Mouse (Mus musculus): ENCODE measurements around the gene Gm11554. TPM values are rescaled to one million over a fixed set of nuclear protein-coding genes. Genes with fewer than 3 reads are reported as not detected.
"Not testable (repeated sequence)": the region's sequence is repeated elsewhere in the genome, so short reads cannot be mapped to it uniquely, and the experiment has no call there.

Gm11554 gene
- polyA plus RNA-seq, 1 experiment from 2014 or later = not detected

- H3K36me3 ChIP-seq; H3K4me2 ChIP-seq (replicated peaks): not testable (repeated sequence)
Measured at GRCm38 (mm10) chr11:99772813-99773212, 31.4 kb downstream of the Gm11554 start, which contains the start of gene Gm11595. Gene Gm11595 (minus strand): TSS chr11:99772913.

GRCm38 (mm10) chr11:99768410-99768809 is 35.8 kb downstream of the Gm11554 start:
- no peaks in the 10 kb centered on the region for H3K9me3 ChIP-seq
- H3K4me1 ChIP-seq = no peaks in the 10 kb centered on the region
- H3K27me3 ChIP-seq = no peaks in the 10 kb centered on the region
- no peak overlapping the region for H3K4me3 ChIP-seq
- H3K36me3 ChIP-seq = no peaks in the 10 kb centered on the region
- WGBS = 69% methylated on average over 2 of the region's 2 CpGs
- no peak overlapping the region for H3K4me2 ChIP-seq (replicated peaks)
- no peak overlapping the region for H3K27ac ChIP-seq
- H3K9ac ChIP-seq = no peak overlapping the region
- ATAC-seq (ENCODE audit: insufficient number of reproducible peaks, insufficient read depth, low FRiP score, low TSS enrichment) = no peak

More at GRCm38 (mm10) chr11:99772813-99773212, 31.4 kb downstream of the Gm11554 start, which contains the start of gene Gm11595:
- not testable (repeated sequence) for ATAC-seq (ENCODE audit: insufficient number of reproducible peaks, insufficient read depth, low FRiP score, low TSS enrichment); H3K4me3 ChIP-seq; H3K27ac ChIP-seq; H3K9me3 ChIP-seq; H3K4me1 ChIP-seq; H3K27me3 ChIP-seq; H3K9ac ChIP-seq

- Histone ChIP-seq H3K9me3 (no peaks in the 10 kb centered on the region), H3K27me3 (no peaks in the 10 kb centered on the region), H3K4me2 (replicated peaks) (no peak overlapping the region), H3K4me3 (no peak overlapping the region), H3K9ac (no peak overlapping the region), H3K4me1 (no peaks in the 10 kb centered on the region), H3K27ac (no peak overlapping the region), H3K36me3 (no peaks in the 10 kb centered on the region)
- 82% methylated on average over 1 of the region's 1 CpGs for WGBS
- ATAC-seq (ENCODE audit: insufficient number of reproducible peaks, insufficient read depth, low FRiP score, low TSS enrichment) = no peak
Measured at GRCm38 (mm10) chr11:99758877-99759276, 45.4 kb downstream of the Gm11554 start.

Other genes with a start within 250 kb of the Gm11554 start
- gene Krtap3-2, start 247.6 kb downstream of the Gm11554 start, polyA plus RNA-seq (2016; fragmentation: Nextera tagmentation; extraction: Ambion mirVana) = not detected in 2 replicates
- not detected in 2 replicates for gene Gm11939, start 245.0 kb downstream of the Gm11554 start, polyA plus RNA-seq (2016; fragmentation: Nextera tagmentation; extraction: Ambion mirVana)
- gene Krtap3-1, start 237.8 kb downstream of the Gm11554 start, polyA plus RNA-seq (2016; fragmentation: Nextera tagmentation; extraction: Ambion mirVana) = not detected in 2 replicates
- gene Krtap1-5, start 223.4 kb downstream of the Gm11554 start, polyA plus RNA-seq (2016; fragmentation: Nextera tagmentation; extraction: Ambion mirVana) = not detected in 2 replicates
- not detected in 2 replicates for gene Krtap1-4, start 220.8 kb downstream of the Gm11554 start, polyA plus RNA-seq (2016; fragmentation: Nextera tagmentation; extraction: Ambion mirVana)
- not detected in 2 replicates for gene Krtap1-3, start 213.1 kb downstream of the Gm11554 start, polyA plus RNA-seq (2016; fragmentation: Nextera tagmentation; extraction: Ambion mirVana)
- not detected in 2 replicates for gene Krtap9-3, start 206.3 kb downstream of the Gm11554 start, polyA plus RNA-seq (2016; fragmentation: Nextera tagmentation; extraction: Ambion mirVana)
- not detected in 2 replicates for gene Gm11938, start 201.1 kb downstream of the Gm11554 start, polyA plus RNA-seq (2016; fragmentation: Nextera tagmentation; extraction: Ambion mirVana)
- gene Gm11937, start 194.3 kb downstream of the Gm11554 start, polyA plus RNA-seq (2016; fragmentation: Nextera tagmentation; extraction: Ambion mirVana) = not detected in 2 replicates
- gene Krtap2-4, start 189.6 kb downstream of the Gm11554 start, polyA plus RNA-seq (2016; fragmentation: Nextera tagmentation; extraction: Ambion mirVana) = not detected in 2 replicates
- gene Gm11562, start 184.0 kb downstream of the Gm11554 start, polyA plus RNA-seq (2016; fragmentation: Nextera tagmentation; extraction: Ambion mirVana) = not detected in 2 replicates
- not detected in 2 replicates for gene Krtap4-1, start 176.2 kb downstream of the Gm11554 start, polyA plus RNA-seq (2016; fragmentation: Nextera tagmentation; extraction: Ambion mirVana)
- gene Krtap4-2, start 169.4 kb downstream of the Gm11554 start, polyA plus RNA-seq (2016; fragmentation: Nextera tagmentation; extraction: Ambion mirVana) = not detected in 2 replicates
- gene Krtap4-7, start 160.4 kb downstream of the Gm11554 start, polyA plus RNA-seq (2016; fragmentation: Nextera tagmentation; extraction: Ambion mirVana) = not detected in 2 replicates
- gene Gm11555, start 154.2 kb downstream of the Gm11554 start, polyA plus RNA-seq (2016; fragmentation: Nextera tagmentation; extraction: Ambion mirVana) = not detected in 2 replicates
- not detected in 2 replicates for gene Gm11563, start 145.5 kb downstream of the Gm11554 start, polyA plus RNA-seq (2016; fragmentation: Nextera tagmentation; extraction: Ambion mirVana)
- not detected in 2 replicates for gene Krtap4-6, start 138.5 kb downstream of the Gm11554 start, polyA plus RNA-seq (2016; fragmentation: Nextera tagmentation; extraction: Ambion mirVana)
- gene Gm14190, start 113.7 kb downstream of the Gm11554 start, polyA plus RNA-seq (2016; fragmentation: Nextera tagmentation; extraction: Ambion mirVana) = not detected in 2 replicates
- not detected in 2 replicates for gene Gm14180, start 70.2 kb downstream of the Gm11554 start, polyA plus RNA-seq (2016; fragmentation: Nextera tagmentation; extraction: Ambion mirVana)
- gene Gm11595, start 31.5 kb downstream of the Gm11554 start, polyA plus RNA-seq (2016; fragmentation: Nextera tagmentation; extraction: Ambion mirVana) = not detected in 2 replicates
- not detected in 2 replicates for gene Krtap4-8, start 23.7 kb downstream of the Gm11554 start, polyA plus RNA-seq (2016; fragmentation: Nextera tagmentation; extraction: Ambion mirVana)
- gene Krtap4-9, start 19.2 kb downstream of the Gm11554 start, polyA plus RNA-seq (2016; fragmentation: Nextera tagmentation; extraction: Ambion mirVana) = not detected in 2 replicates
- not detected in 2 replicates for gene Gm11596, start 11.0 kb downstream of the Gm11554 start, polyA plus RNA-seq (2016; fragmentation: Nextera tagmentation; extraction: Ambion mirVana)
- gene Gm11569, start 5.5 kb downstream of the Gm11554 start, polyA plus RNA-seq (2016; fragmentation: Nextera tagmentation; extraction: Ambion mirVana) = not detected in 2 replicates
- not detected in 2 replicates for gene Krtap4-13, start 5.4 kb upstream of the Gm11554 start, polyA plus RNA-seq (2016; fragmentation: Nextera tagmentation; extraction: Ambion mirVana)
- gene Gm11564, start 11.2 kb upstream of the Gm11554 start, polyA plus RNA-seq (2016; fragmentation: Nextera tagmentation; extraction: Ambion mirVana) = not detected in 2 replicates
- gene 2300003K06Rik, start 33.6 kb upstream of the Gm11554 start, polyA plus RNA-seq (2016; fragmentation: Nextera tagmentation; extraction: Ambion mirVana) = not detected in 2 replicates
- gene Krtap4-16, start 47.2 kb upstream of the Gm11554 start, polyA plus RNA-seq (2016; fragmentation: Nextera tagmentation; extraction: Ambion mirVana) = not detected in 2 replicates
- gene Gm11568, start 53.5 kb upstream of the Gm11554 start, polyA plus RNA-seq (2016; fragmentation: Nextera tagmentation; extraction: Ambion mirVana) = not detected in 2 replicates
- not detected in 2 replicates for gene Gm11559, start 60.0 kb upstream of the Gm11554 start, polyA plus RNA-seq (2016; fragmentation: Nextera tagmentation; extraction: Ambion mirVana)
- not detected in 2 replicates for gene Krtap9-1, start 68.9 kb upstream of the Gm11554 start, polyA plus RNA-seq (2016; fragmentation: Nextera tagmentation; extraction: Ambion mirVana)
- gene Gm11567, start 74.7 kb upstream of the Gm11554 start, polyA plus RNA-seq (2016; fragmentation: Nextera tagmentation; extraction: Ambion mirVana) = not detected in 2 replicates
- not detected in 2 replicates for gene Krtap31-1, start 103.5 kb upstream of the Gm11554 start, polyA plus RNA-seq (2016; fragmentation: Nextera tagmentation; extraction: Ambion mirVana)
- not detected in 2 replicates for gene Gm11565, start 110.3 kb upstream of the Gm11554 start, polyA plus RNA-seq (2016; fragmentation: Nextera tagmentation; extraction: Ambion mirVana)
- gene Krtap31-2, start 131.8 kb upstream of the Gm11554 start, polyA plus RNA-seq (2016; fragmentation: Nextera tagmentation; extraction: Ambion mirVana) = not detected in 2 replicates
- not detected in 2 replicates for gene Krtap9-5, start 144.0 kb upstream of the Gm11554 start, polyA plus RNA-seq (2016; fragmentation: Nextera tagmentation; extraction: Ambion mirVana)
- not detected in 2 replicates for gene Krtap29-1, start 174.6 kb upstream of the Gm11554 start, polyA plus RNA-seq (2016; fragmentation: Nextera tagmentation; extraction: Ambion mirVana)
- gene Krtap16-1, start 182.2 kb upstream of the Gm11554 start, polyA plus RNA-seq (2016; fragmentation: Nextera tagmentation; extraction: Ambion mirVana) = not detected in 2 replicates
- 0.29 TPM in 1 of 2 replicates, not detected in the other for gene Krtap17-1, start 189.5 kb upstream of the Gm11554 start, polyA plus RNA-seq (2016; fragmentation: Nextera tagmentation; extraction: Ambion mirVana)
- gene Krt33a, start 211.8 kb upstream of the Gm11554 start, polyA plus RNA-seq (2016; fragmentation: Nextera tagmentation; extraction: Ambion mirVana) = 0.15 TPM in 1 of 2 replicates, not detected in the other
- gene Krt33b, start 225.4 kb upstream of the Gm11554 start, polyA plus RNA-seq (2016; fragmentation: Nextera tagmentation; extraction: Ambion mirVana) = 0.23 and 0.40 TPM in 2 replicates
- not detected in 2 replicates for gene Krt34, start 237.1 kb upstream of the Gm11554 start, polyA plus RNA-seq (2016; fragmentation: Nextera tagmentation; extraction: Ambion mirVana)
- not detected in 2 replicates for gene Krt31, start 246.1 kb upstream of the Gm11554 start, polyA plus RNA-seq (2016; fragmentation: Nextera tagmentation; extraction: Ambion mirVana)

Measured in embryonic facial prominence, embryonic 12.5 days (tissue).